Mouse (Mus musculus) lung, embryonic 15.5 days (tissue): Measurements from ENCODE around the gene Usp34. TPM values are rescaled to one million over a fixed set of nuclear protein-coding genes. Genes with fewer than 3 reads are reported as not detected.
"Not testable (repeated sequence)": the region's sequence is repeated elsewhere in the genome, so short reads cannot be mapped to it uniquely, and the experiment has no call there.

Source experiments
- ATAC-seq: fragments of 200-750 bp; cut with Nextera tagmentation; 2 replicates; pipeline ENCODE4 v1.8.0; 2017; ENCODE audit warnings: moderate number of reproducible peaks, borderline replicate concordance; ENCODE audit not compliant: low FRiP score, low TSS enrichment; ENCODE audit errors: extremely low read depth
- H3K27ac ChIP-seq: fragments of 300-500 bp; sonication (generic); 2 replicates; pipeline ENCODE4 v1.5.1; 2015; ENCODE audit warnings: moderate library complexity, mild to moderate bottlenecking, inconsistent platforms
- H3K27me3 ChIP-seq: fragments of 300-500 bp; sonication (generic); 2 replicates; pipeline ENCODE4 v1.6.1; 2015; ENCODE audit warnings: inconsistent platforms
- H3K36me3 ChIP-seq: fragments of 300-500 bp; sonication (generic); 2 replicates; pipeline ENCODE4 v1.6.1; 2015; ENCODE audit warnings: inconsistent platforms
- H3K4me1 ChIP-seq: fragments of 300-500 bp; sonication (generic); 2 replicates; pipeline ENCODE4 v1.6.1; 2015; ENCODE audit warnings: inconsistent platforms
- H3K4me2 ChIP-seq: fragments of 300-500 bp; sonication (generic); 2 replicates; pipeline ENCODE4 v1.6.1; 2015; ENCODE audit warnings: inconsistent platforms, mild to moderate bottlenecking, moderate library complexity
- H3K4me3 ChIP-seq: fragments of 300-500 bp; sonication (generic); 2 replicates; pipeline ENCODE4 v1.5.1; 2015; ENCODE audit warnings: mild to moderate bottlenecking, inconsistent platforms
- H3K9ac ChIP-seq: fragments of 300-500 bp; sonication (generic); 2 replicates; pipeline ENCODE4 v1.6.1; 2015; ENCODE audit warnings: inconsistent platforms
- H3K9me3 ChIP-seq: fragments of 300-500 bp; sonication (generic); 2 replicates; pipeline ENCODE4 v1.6.1; 2016; ENCODE audit warnings: inconsistent platforms
- WGBS: fragments of 180-500 bp; shearing (Covaris S2); methylation state at CpG from one replicate; pipeline ENCODE4 v1.1.7; 2015; 5-methylcytosine and 5-hydroxymethylcytosine counted together
- polyA plus RNA-seq: library from polyadenylated mRNA; unstranded; fragments of >200 nt; fragmentation: Nextera tagmentation; extraction: Ambion mirVana; gene quantifications from 2 replicates; pipeline ENCODE4 v1.2.1, GENCODE M21; 2015

The Usp34 gene
- polyA plus RNA-seq, 1 experiment from 2014 or later, result 19.2 TPM

- WGBS, result 84% methylated on average over 2 of the region's 2 CpGs
- Histone ChIP-seq H3K4me1 (no peaks in the 10 kb centered on the region), H3K4me2 (no peak overlapping the region), H3K9me3 (no peaks in the 10 kb centered on the region), H3K36me3 (peaks cover 66% of the 10 kb centered on the region), H3K27me3 (no peaks in the 10 kb centered on the region), H3K27ac (no peak overlapping the region), H3K4me3 (no peak overlapping the region), H3K9ac (no peak overlapping the region)
- no peak for ATAC-seq
Observed at GRCm38 (mm10) chr11:23436076-23436475, 129.4 kb downstream of the Usp34 start.

DNA sequence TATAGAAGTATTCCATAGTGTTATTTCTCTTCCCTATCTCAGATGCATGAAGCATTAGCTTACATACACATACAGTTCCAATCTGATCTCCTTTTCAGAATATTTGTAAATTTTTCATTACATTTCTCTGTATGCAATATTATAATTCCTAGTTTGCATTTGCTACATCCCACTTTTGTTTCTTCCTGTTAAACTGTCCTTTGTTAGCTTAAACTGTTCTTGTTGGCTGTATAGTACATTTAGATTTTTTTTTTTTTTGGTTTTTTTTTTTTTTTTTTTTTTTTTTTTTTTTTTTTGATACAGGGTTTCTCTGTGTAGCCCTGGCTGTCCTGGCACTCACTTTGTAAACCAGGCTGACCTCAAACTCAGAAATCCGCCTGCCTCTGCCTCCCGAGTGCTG, 159.2 kb downstream of the Usp34 start:
- not testable (repeated sequence) for H3K4me3 ChIP-seq, H3K9me3 ChIP-seq, H3K4me1 ChIP-seq, H3K27me3 ChIP-seq, H3K9ac ChIP-seq, ATAC-seq, H3K4me2 ChIP-seq, H3K27ac ChIP-seq
- peaks cover 41% of the 10 kb centered on the region for H3K36me3 ChIP-seq
- 87% methylated on average over 2 of the region's 2 CpGs for WGBS

DNA sequence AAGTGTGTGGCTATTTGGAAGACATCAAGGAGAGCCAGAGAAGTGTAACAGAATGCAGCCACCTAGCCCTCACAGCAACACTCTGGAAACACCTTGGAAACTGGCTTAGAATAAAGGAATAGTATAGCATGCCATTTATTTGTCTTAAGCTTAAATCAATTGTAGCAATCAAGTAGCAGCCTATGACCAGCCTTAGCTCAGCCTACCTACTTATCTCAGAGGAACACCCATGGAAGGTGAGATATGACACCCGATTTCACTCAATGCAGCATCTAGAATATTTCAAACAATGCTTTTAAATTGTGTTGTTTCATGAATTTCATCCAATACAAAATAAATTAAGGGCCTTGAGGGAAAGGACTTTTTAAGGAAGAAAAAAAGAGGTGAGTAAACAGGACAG, 183.3 kb downstream of the Usp34 start:
- Histone ChIP-seq H3K27ac (no peak overlapping the region), H3K4me2 (no peak overlapping the region), H3K4me1 (no peaks in the 10 kb centered on the region), H3K4me3 (no peak overlapping the region), H3K27me3 (no peaks in the 10 kb centered on the region), H3K9me3 (no peaks in the 10 kb centered on the region), H3K36me3 (peaks cover 83% of the 10 kb centered on the region), H3K9ac (no peak overlapping the region)
- no peak for ATAC-seq
- WGBS, result 90% methylated on average over 1 of the region's 1 CpGs

GRCm38 (mm10) chr11:23492048-23492790, 185.5 kb downstream of the Usp34 start:
- no peak overlapping the region for H3K27ac ChIP-seq
- no peak for ATAC-seq
- H3K36me3 ChIP-seq, result peaks cover 79% of the 10 kb centered on the region
- H3K9me3 ChIP-seq, result no peaks in the 10 kb centered on the region
- no peaks in the 10 kb centered on the region for H3K27me3 ChIP-seq
- peaks cover 14% of the 10 kb centered on the region for H3K4me1 ChIP-seq
- no peak overlapping the region for H3K4me3 ChIP-seq
- H3K9ac ChIP-seq, result no peak overlapping the region
- 87% methylated on average over 4 of the region's 4 CpGs for WGBS
- H3K4me2 ChIP-seq, result no peak overlapping the region

- Histone ChIP-seq H3K36me3 (peaks cover 50% of the 10 kb centered on the region), H3K4me1 (peaks cover 19% of the 10 kb centered on the region), H3K4me3 (no peak overlapping the region), H3K9me3 (no peaks in the 10 kb centered on the region), H3K27ac (no peak overlapping the region), H3K27me3 (no peaks in the 10 kb centered on the region), H3K4me2 (no peak overlapping the region), H3K9ac (no peak overlapping the region)
- ATAC-seq, result no peak
- WGBS, result 89% methylated on average over 6 of the region's 6 CpGs
Observed at GRCm38 (mm10) chr11:23495231-23495630, 188.5 kb downstream of the Usp34 start.

- no peak for ATAC-seq
- Histone ChIP-seq H3K9me3 (no peaks in the 10 kb centered on the region), H3K9ac (peak overlapping the region; percentile 95), H3K27ac (no peak overlapping the region), H3K36me3 (peaks cover 36% of the 10 kb centered on the region), H3K4me1 (peaks cover 19% of the 10 kb centered on the region), H3K27me3 (no peaks in the 10 kb centered on the region), H3K4me2 (peak overlapping the region; percentile 83), H3K4me3 (peak overlapping the region; percentile 94)
- WGBS, result 35% methylated on average over 6 of the region's 6 CpGs
Observed at GRCm38 (mm10) chr11:23496661-23497060, 190.0 kb downstream of the Usp34 start.

- Histone ChIP-seq H3K9ac (peak overlapping the region; percentile 95), H3K4me1 (peaks cover 19% of the 10 kb centered on the region), H3K36me3 (peaks cover 30% of the 10 kb centered on the region), H3K27ac (peak overlapping the region; percentile 97), H3K4me2 (peak overlapping the region; percentile 83), H3K27me3 (no peaks in the 10 kb centered on the region), H3K4me3 (peak overlapping the region; percentile 94), H3K9me3 (no peaks in the 10 kb centered on the region)
- WGBS, result 0% methylated on average over 22 of the region's 22 CpGs
- peak; percentile 87 for ATAC-seq
Observed at GRCm38 (mm10) chr11:23497335-23497717, 190.6 kb downstream of the Usp34 start.

GRCm38 (mm10) chr11:23497718-23498509, 191.2 kb downstream of the Usp34 start, which contains the start of gene Ahsa2:
Gene Ahsa2 (minus strand): TSS chr11:23498030.
- no peaks in the 10 kb centered on the region for H3K27me3 ChIP-seq
- H3K4me2 ChIP-seq, result peak within 1 kb of the TSS; percentile 83
- peaks cover 19% of the 10 kb centered on the region for H3K4me1 ChIP-seq
- H3K4me3 ChIP-seq, result peak within 1 kb of the TSS; percentile 94
- 1% methylated on average over 59 of the region's 66 CpGs for WGBS
- peaks cover 24% of the 10 kb centered on the region for H3K36me3 ChIP-seq
- no peaks in the 10 kb centered on the region for H3K9me3 ChIP-seq
- peak within 1 kb of the TSS; percentile 97 for H3K27ac ChIP-seq
- H3K9ac ChIP-seq, result peak within 1 kb of the TSS; percentile 95
- ATAC-seq, result peak; percentile 96

DNA sequence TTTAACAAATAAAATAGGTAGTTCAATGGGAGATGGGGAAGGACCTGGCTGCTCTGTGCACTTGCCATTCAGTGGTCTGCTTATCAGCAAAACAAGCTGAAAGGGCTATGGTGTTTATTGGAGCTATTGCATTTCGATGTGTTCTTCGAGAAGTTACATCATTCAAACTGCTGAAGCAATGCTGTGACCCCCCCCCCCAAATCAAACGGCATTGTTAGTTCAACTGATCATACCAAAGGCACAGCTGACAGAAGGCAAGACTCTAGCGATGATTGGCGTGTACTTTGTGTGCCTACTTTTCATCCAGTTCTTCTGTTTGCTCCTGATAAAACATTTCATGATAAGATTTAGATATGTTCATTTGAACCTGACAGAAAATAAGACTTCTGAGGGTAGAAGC, 191.9 kb downstream of the Usp34 start:
- Histone ChIP-seq H3K9me3 (no peaks in the 10 kb centered on the region), H3K27ac (0 out of 2 replicates have a peak overlapping the region, but pooled peaks have one; percentile 49), H3K9ac (peak overlapping the region; percentile 29; the same call in 1 of the 2 replicates), H3K4me3 (peak overlapping the region; percentile 94), H3K4me2 (peak overlapping the region; percentile 60), H3K27me3 (no peaks in the 10 kb centered on the region), H3K4me1 (peaks cover 19% of the 10 kb centered on the region), H3K36me3 (peaks cover 18% of the 10 kb centered on the region)
- WGBS, result 36% methylated on average over 5 of the region's 5 CpGs
- ATAC-seq, result no peak

DNA sequence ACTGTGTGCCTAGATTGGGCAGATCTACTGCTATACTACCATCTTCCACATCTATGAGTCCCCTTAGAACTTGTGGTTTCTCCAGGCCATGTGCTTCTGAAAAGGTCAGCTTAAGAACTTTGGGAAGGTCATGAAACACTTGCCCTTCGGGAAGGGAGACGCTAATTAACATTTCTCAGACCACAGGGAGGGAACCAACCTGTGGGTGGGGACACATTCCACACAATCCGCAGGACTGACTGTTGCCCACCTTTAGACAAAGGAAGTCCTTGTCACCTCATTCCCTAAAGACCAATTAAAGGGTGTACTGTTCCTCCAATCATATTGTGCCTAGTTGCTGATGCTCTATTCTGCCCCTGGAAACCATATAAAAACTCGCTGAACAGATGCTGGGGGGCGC, 198.1 kb downstream of the Usp34 start:
- not testable (repeated sequence) for ATAC-seq, H3K4me2 ChIP-seq, H3K27ac ChIP-seq, H3K4me3 ChIP-seq, H3K9ac ChIP-seq, H3K9me3 ChIP-seq, H3K36me3 ChIP-seq, H3K4me1 ChIP-seq, H3K27me3 ChIP-seq
- 79% methylated on average over 5 of the region's 5 CpGs for WGBS

DNA sequence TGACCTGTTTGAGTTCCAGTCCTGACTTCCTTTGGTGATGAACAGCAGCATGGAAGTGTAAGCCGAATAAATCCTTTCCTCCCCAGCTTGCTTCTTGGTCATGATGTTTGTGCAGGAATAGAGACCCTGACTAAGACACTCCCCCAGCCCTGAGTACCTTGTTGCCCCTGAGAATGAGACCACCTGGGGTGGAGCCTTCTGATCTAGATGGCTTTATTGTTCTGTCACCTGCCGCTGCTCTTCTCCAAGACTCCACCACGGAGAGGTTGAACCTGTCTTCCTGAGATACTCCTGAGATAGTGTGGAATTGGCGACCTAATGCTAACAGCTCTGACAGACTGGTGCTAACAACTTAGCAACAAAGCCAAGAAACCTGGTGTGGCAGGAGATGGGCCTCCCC, 208.1 kb downstream of the Usp34 start:
- not testable (repeated sequence) for H3K4me1 ChIP-seq, H3K27me3 ChIP-seq, ATAC-seq, H3K4me3 ChIP-seq, H3K36me3 ChIP-seq, H3K27ac ChIP-seq, H3K9ac ChIP-seq, H3K9me3 ChIP-seq, H3K4me2 ChIP-seq
- 56% methylated on average over 4 of the region's 4 CpGs for WGBS

DNA sequence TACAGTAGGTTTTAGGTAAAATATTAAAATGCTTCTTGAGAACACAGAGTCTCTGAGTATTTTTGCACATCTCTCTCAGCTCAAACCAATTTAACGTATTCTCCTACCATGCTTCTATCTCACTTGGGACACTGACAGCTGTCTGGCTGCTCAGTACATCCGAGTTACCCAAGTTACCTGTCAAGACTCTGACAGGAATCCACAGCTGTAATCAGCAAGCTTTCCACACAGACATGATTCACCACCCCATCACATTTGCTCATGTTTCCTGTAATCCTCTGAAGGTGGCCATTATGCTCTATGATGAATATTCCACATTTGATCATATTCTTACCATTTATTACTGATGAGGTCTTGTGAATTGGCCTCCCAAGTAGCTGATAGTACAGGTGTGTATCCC, 208.6 kb downstream of the Usp34 start:
- Histone ChIP-seq H3K4me3 (no peak overlapping the region), H3K9me3 (no peaks in the 10 kb centered on the region), H3K4me1 (no peaks in the 10 kb centered on the region), H3K36me3 (no peaks in the 10 kb centered on the region), H3K27ac (no peak overlapping the region), H3K27me3 (no peaks in the 10 kb centered on the region), H3K4me2 (no peak overlapping the region), H3K9ac (no peak overlapping the region)
- WGBS, result 66% methylated on average over 2 of the region's 2 CpGs
- no peak for ATAC-seq
